Mouse (Mus musculus): Measurements from ENCODE around the gene Pex1.

GRCm38 (mm10) chr5:3571266-3571665 lies 24.6 kb upstream of the Pex1 start, which contains the start of gene 1700109H08Rik:
- TF ChIP-seq CTCF (IDR thresholded peaks at IDR 0.05; ENCODE audit: low read depth): no peak
- no peak for TF ChIP-seq EP300 (IDR thresholded peaks at IDR 0.05; ENCODE audit: low read depth)
